Mouse (Mus musculus): ENCODE results near the gene Atox1. TPM values are rescaled to one million over a fixed set of nuclear protein-coding genes. Genes with fewer than 3 reads are reported as not detected.
"Not testable (repeated sequence)": the region's sequence is repeated elsewhere in the genome, so short reads cannot be mapped to it uniquely, and the experiment has no call there.

Atox1 gene
- total RNA-seq, 2 experiments from 2014 or later: 51.8 to 60.6 TPM

GRCm38 (mm10) chr11:55453640-55454039 is 7.4 kb downstream of the Atox1 start:
- no peak for DNase-seq

- no peak for DNase-seq
These were observed 10.7 kb downstream of the Atox1 start for GRCm38 (mm10) chr11:55450311-55450710.

GRCm38 (mm10) chr11:55449531-55449930 is 11.5 kb downstream of the Atox1 start:
- DNase-seq: no peak

- peak; percentile 80 for DNase-seq
These were observed 14.5 kb downstream of the Atox1 start for GRCm38 (mm10) chr11:55446579-55446978.

- DNase-seq: no peak
These were observed 16.3 kb downstream of the Atox1 start for GRCm38 (mm10) chr11:55444772-55445171.

- DNase-seq: no peak
These were observed 21.3 kb downstream of the Atox1 start for GRCm38 (mm10) chr11:55439718-55440117.

- peak; percentile 62 for DNase-seq
These were observed 23.0 kb downstream of the Atox1 start for GRCm38 (mm10) chr11:55438031-55438430.

GRCm38 (mm10) chr11:55436089-55436488 is 24.9 kb downstream of the Atox1 start:
- no peak for DNase-seq

- no peak for DNase-seq
These were observed 28.1 kb downstream of the Atox1 start for GRCm38 (mm10) chr11:55432981-55433380.

- DNase-seq: no peak
These were observed 31.1 kb downstream of the Atox1 start for GRCm38 (mm10) chr11:55429973-55430372.

- peak; percentile 93 for DNase-seq
These were observed 32.6 kb downstream of the Atox1 start for GRCm38 (mm10) chr11:55428186-55429012.

GRCm38 (mm10) chr11:55424746-55425360 is 36.2 kb downstream of the Atox1 start:
- peak; percentile 59 for DNase-seq

- DNase-seq: peak; percentile 58
These were observed 37.3 kb downstream of the Atox1 start for GRCm38 (mm10) chr11:55423756-55424155.

- DNase-seq: no peak
These were observed 38.1 kb downstream of the Atox1 start, which contains the start of gene Sparc for GRCm38 (mm10) chr11:55422978-55423377. Sparc (minus strand) TSS chr11:55423183.

- DNase-seq: peak; percentile 82
These were observed 41.2 kb downstream of the Atox1 start for GRCm38 (mm10) chr11:55419678-55420307.

- peak; percentile 73 for DNase-seq
These were observed 41.8 kb downstream of the Atox1 start for GRCm38 (mm10) chr11:55419296-55419677.

- no peak for DNase-seq
These were observed 42.4 kb downstream of the Atox1 start for GRCm38 (mm10) chr11:55418704-55419061.

- peak; percentile 71 for DNase-seq
These were observed 42.9 kb downstream of the Atox1 start for GRCm38 (mm10) chr11:55417898-55418703.

GRCm38 (mm10) chr11:55416609-55417265 is 44.3 kb downstream of the Atox1 start:
- DNase-seq: no peak

- DNase-seq: not testable (repeated sequence)
These were observed 45.3 kb downstream of the Atox1 start for GRCm38 (mm10) chr11:55415731-55416130.

GRCm38 (mm10) chr11:55415036-55415704 is 45.9 kb downstream of the Atox1 start:
- no peak for DNase-seq
